Mouse (Mus musculus) cerebellum, adult 11-12 months (tissue): ENCODE measurements around the gene Slc46a3.

Source experiments
- DNase-seq: peaks from one replicate; pipeline ENCODE4 v3.0.0; 2022

Gene Slc46a3

DNA sequence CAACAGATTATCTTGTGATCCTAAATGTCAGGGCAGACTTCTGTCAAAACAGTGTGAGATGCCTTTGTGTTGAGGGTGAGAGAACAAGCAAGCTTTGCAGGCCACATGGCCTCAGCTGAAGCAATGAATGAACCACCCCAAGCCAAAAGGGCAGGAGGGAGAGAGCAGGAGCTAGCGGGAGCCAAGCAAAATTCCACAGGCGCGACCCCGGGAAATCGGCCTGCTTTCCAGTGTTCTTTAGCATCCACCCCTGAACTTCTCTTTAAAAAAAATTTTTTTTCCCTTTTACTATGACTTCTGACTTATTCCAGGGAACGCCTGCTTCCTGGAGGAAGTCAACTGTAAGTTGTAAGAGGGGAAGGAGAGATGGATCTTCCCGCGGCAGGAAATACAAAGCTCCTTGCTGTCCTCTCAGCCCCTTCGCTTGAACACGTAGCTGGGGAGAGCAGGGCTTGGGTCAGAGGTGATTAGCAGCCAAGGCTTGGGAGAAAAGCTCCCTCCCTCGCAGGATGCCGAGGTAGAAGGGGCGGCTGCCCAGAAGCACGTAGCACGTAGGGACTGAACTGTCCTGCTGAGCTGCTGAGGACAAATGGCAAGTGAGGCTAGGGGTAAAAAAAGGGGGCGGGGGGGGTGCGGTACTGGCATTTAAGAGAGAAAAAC is 59.6 kb downstream of the Slc46a3 start:
- DNase-seq = no peak

DNA sequence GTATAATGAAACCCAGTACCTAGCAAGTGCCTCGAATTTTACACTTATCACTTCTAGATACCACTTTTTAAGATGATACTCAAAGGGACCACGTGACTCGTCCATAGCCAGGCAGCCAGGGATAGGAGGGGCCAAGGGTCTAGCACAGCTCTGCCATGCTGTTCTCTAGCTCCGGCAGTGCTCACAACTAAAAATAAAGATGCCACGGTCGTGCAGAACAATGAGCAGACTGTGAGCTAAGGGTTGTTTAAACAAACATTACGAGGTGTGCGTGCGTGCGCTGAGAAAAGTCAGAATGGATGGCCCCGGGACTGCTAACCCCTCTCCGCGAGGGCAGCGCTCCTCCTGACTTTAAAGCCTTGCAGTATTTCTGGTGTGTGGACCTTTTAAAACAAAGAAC is 61.8 kb downstream of the Slc46a3 start:
- no peak for DNase-seq

DNA sequence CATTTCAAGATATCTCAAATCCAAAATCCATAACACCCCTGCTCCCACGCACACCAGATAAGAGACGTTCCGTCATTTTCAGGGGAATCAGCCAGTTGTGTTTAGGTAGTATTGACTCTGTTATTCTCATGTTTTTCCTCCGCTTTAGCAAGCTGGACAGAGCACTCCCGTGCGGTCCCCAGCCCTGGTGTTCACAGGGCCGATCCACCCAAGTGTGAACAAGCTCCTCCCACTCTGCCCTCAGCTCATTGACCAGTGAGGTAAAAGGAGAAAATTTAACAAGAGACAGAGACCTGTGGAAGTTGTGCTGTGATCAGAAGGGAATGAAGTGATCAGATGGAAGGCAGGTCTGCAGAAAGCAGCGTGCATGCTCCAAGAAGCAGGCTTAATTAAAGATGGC is 65.8 kb downstream of the Slc46a3 start:
- no peak for DNase-seq
